Mouse (Mus musculus) adipocyte (in vitro differentiated cells): ENCODE data around the gene Dedd.
"Not testable (repeated sequence)": the region's sequence is repeated elsewhere in the genome, so short reads cannot be mapped to it uniquely, and the experiment has no call there.

ENCODE experiments used
- DNase-seq: peaks from one replicate; pipeline ENCODE4 v3.0.0-alpha.2; 2016; ENCODE audit warnings: low spot score

Gene Dedd

GRCm38 (mm10) chr1:171319748-171320147 is 9.2 kb upstream of the Dedd start:
- no peak for DNase-seq

DNA sequence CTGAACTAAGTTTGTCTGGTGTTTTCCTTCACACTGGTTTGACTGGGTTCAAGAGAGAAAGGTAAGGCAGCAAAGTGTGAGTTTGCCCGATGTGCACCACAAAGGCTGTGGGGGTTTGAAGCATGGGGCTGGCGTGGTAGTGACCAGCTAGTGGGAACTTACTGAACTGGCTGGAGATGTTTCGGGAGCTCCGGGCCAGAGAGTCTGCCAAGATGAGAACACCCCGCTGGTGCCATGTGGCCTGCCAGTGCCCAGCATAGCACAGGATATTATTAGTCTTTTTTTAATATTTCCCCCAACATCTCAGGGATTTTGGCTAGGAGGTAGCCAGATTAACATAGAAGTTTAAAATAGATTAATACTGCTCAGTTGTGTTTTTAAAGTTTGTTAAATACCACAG is 8.8 kb upstream of the Dedd start:
- no peak for DNase-seq

DNA sequence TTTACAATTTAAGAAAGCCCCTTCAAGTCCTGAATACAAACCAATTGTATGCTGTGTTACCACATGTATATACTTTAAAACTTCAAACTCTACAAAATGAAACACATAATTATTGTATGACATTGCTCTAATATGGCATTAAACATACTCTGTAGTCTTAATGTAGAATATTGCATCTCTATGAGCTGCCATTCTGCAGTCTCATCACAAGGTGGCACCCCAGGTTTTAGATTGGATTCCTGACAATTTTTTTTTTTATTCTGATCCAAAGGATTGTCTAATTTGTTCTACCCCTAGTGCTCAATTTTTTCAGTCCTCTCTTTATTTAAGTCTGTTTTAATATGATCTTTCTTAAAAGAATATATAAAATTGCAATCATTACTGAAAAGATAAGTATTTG is 7.5 kb upstream of the Dedd start:
- peak; percentile 48 for DNase-seq

DNA sequence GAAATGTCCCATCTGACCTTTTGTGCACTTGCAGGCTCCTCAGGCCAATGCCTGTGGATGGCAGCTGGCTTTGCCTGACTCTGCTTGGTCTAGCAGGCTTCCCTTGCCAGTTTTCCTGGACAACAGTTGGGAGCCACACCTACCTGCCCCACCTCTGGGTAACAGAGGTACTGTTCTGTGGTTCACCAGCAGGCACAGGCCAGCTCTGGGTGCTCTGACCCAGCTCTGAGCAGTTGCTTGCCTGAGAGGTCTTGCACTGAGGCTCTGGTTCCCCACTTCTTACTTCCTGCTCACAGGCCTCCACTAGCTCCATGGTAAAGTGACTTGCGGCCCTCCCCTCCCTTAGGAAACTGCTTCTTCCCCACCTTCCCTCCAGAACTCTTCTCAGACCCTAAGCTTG is 6.9 kb upstream of the Dedd start:
- no peak for DNase-seq

DNA sequence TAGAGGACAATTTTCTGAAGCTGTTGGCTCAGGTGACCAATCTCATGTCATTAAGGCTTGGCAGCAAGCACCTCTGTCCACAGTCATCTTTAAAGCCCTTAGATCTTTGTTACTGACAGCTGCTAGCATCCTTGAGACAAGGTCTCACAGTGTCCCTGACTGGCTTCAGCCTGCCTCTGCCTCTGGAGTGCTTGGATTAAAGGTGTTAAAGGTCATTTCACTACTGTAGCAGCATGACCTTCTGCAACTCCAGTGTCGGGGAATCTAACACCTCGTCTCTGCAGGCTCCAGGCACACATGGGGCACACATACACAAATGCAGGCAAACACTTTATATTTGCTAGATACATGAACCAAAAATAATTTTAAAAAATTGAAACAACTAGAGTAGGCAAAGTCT is 3.4 kb upstream of the Dedd start:
- DNase-seq: no peak

- DNase-seq: not testable (repeated sequence)
Observed at GRCm38 (mm10) chr1:171326588-171326987, 2.4 kb upstream of the Dedd start.

- DNase-seq: no peak
Observed at GRCm38 (mm10) chr1:171328244-171328643, 701 bp upstream of the Dedd start.

DNA sequence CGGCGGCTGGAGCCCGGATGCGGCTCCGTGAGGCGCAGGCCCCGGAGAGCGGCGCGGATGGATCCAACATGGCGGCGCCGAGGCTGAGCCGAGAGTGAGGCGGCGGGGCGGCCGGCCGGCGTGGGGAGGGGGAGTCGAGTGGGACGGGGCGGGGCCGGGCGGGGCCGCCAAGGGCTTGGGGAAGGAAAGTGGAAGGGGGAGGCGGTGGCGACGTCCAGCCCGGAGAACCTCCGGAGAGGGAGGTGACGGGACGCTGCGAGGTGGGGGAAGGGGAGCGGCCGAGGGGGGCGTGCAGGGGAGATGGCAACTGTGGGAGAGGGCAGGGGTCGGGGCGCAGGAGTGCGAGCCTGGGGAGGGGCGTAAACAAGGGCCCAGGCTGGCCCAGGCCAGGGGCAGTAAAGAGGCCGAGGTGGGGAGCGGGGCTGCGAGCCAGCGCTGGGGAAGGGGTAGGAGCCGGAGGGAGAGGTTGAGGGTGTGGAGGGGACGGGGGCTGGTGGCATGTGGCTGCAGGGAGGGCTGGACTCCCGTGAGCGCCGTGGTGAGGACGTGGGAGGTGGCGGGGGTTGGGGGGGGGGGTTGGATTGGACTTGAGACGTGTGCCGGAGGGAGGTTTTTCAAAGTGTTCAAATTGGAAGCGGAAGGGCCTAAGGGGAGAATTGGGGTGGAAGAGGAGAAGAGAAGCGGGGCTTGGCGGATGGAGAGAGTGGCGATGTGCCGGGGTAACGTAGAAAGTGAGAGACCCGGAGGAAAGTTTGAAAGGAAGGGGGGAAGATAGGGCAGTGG is 679 bp downstream of the Dedd start:
- DNase-seq: no peak

- peak; percentile 50 for DNase-seq
Observed at GRCm38 (mm10) chr1:171330216-171330560, 1.2 kb downstream of the Dedd start.

GRCm38 (mm10) chr1:171342262-171343207 is 13.6 kb downstream of the Dedd start:
- DNase-seq: no peak

- peak; percentile 70 for DNase-seq
Observed at GRCm38 (mm10) chr1:171343922-171344677, 15.2 kb downstream of the Dedd start.

DNA sequence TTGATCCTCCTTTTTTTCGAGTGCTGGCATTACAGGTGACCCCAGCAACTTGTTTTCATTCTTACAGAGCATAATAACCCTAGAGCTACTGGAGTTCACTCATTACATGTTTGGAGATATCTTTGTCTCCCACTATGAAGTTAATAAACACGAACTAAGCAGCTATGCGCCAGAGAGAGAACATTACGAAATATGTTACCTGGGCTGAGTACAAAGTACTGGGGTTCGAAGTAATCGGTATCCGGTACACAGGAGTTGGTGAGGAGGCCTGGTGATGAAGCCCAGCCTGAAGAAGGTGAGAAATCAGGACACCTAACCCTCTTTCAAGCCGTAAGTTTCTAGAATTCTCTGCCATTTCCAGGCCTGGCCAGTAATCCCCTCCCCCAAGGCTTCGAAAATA is 15.8 kb downstream of the Dedd start:
- DNase-seq: no peak

- DNase-seq: peak; percentile 88
Observed at GRCm38 (mm10) chr1:171345225-171346094, 16.5 kb downstream of the Dedd start, which contains the start of the genes Nit1 and Pfdn2. Gene Nit1 (minus strand): TSS chr1:171345646. Gene Pfdn2 (plus strand): TSS chr1:171345670.

- DNase-seq: no peak
Observed at GRCm38 (mm10) chr1:171346095-171346450, 17.1 kb downstream of the Dedd start.

DNA sequence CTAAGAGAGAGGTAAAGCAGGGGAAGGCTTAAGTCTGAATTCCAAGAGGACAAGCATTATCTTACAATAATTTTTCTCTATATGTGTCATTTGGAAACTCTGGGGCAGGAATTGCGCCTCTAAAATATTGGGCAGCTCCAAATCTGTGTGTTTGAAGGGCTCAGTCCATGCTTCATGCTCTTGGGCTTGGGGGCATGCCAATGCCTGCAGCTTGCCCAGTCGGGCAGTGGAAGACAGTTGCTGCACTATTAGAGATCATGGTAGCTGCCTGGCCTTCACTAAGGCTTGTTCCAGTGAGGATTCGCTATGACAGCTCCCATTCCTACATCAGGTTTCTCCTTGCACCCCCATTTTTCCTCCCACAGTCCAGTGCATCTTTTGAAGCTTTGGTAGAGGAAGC is 19.7 kb downstream of the Dedd start:
- DNase-seq: peak; percentile 54

- no peak for DNase-seq
Observed at GRCm38 (mm10) chr1:171349210-171349609, 20.3 kb downstream of the Dedd start.

DNA sequence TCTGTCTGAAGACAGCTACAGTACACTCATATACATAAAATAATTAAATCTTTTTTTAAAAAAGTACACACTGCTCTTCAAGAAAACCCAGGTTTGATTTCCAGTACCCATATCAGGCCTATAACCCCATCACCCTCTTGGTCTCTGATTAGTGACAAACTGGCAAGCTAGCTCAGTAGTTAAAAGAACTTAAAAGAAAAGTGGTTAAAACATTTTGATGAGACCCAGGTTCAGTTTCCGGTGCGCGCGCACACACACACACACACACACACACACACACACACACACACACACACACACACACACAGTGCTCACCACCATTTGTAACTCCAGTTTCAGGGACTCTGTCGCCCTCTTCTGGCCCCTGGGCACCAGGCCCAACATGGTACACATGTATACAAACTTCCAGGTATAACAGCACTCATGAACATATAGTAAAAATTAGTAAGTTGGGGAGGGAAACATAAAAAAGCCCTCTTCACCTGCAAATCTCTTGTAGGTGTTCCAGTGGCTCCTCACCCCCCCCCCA is 26.9 kb downstream of the Dedd start:
- DNase-seq: no peak

GRCm38 (mm10) chr1:171356814-171357213 is 27.9 kb downstream of the Dedd start:
- no peak for DNase-seq

GRCm38 (mm10) chr1:171358421-171358820 is 29.5 kb downstream of the Dedd start:
- DNase-seq: peak; percentile 14

DNA sequence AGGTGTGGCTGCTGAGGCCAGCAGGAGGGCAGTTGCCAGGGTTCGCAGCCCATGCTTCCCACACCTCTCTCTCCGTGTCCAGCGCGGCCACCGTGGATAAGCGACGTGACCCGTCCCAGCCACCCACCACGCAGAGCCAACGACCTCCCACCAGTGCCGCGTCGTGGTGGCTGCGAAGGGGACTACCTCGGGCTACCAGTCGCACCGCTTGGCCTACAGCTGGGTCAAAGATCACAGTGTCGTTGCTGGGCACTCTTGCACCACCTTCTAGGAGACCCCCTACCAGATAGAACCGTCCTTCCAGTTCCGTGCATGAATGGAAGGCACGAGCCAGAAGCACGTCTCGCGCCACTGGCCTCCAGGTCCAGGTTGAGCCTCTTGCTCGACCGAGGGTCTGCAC is 31.3 kb downstream of the Dedd start:
- no peak for DNase-seq

DNA sequence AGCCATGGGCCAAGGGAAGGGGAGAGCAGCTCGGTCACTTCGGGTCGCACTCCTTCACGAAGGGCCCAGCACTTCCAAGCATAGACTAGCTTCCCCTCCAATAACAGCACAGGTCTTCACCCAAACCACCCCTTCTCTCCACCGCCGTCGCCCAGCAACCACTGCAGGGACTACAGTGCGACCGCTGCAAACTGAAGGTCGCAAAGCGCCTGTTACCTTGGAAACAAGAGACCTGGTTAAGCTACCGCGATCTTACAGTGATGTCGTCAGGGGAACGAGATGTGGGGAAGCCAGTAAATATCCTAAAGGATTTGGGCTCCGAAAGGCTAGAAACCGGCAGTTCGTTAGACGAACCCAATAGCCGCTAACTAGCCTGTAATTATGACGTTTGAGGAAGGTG is 31.7 kb downstream of the Dedd start, which contains the start of gene Klhdc9:
TSS of gene Klhdc9 (minus strand) at position 143 of the 400 bp plus-strand sequence.
- DNase-seq: no peak
